Mouse (Mus musculus) erythroblast, embryonic 14.5 days (primary cell): ENCODE measurements around the gene Gm20431. TPM values are rescaled to one million over a fixed set of nuclear protein-coding genes. Genes with fewer than 3 reads are reported as not detected.
A peak's percentile ranks its signal among the peaks of the same experiment; 100 is the strongest.

Experiments used
- H3K27me3 ChIP-seq: 2 replicates; pipeline ENCODE4 v1.6.1; 2012; ENCODE audit warnings: inconsistent platforms; ENCODE audit not compliant: control insufficient read depth
- H3K36me3 ChIP-seq: 2 replicates; pipeline ENCODE4 v1.6.1; 2012; ENCODE audit warnings: mild to moderate bottlenecking, inconsistent platforms; ENCODE audit not compliant: control insufficient read depth
- H3K4me1 ChIP-seq: 2 replicates; pipeline ENCODE4 v1.6.1; 2012; ENCODE audit warnings: inconsistent platforms; ENCODE audit not compliant: control insufficient read depth
- H3K4me3 ChIP-seq: replicated peaks from 2 replicates; pipeline ENCODE3; 2012; ENCODE audit warnings: moderate library complexity, mild to moderate bottlenecking, inconsistent platforms
- H3K9me3 ChIP-seq: 2 replicates; pipeline ENCODE4 v1.6.1; 2012; ENCODE audit warnings: low read length, inconsistent platforms, mixed read lengths; ENCODE audit not compliant: control insufficient read depth
- GATA1 ChIP-seq: IDR thresholded peaks from 2 replicates; pipeline ENCODE4 v1.6.1; 2012; ENCODE audit warnings: low read length, inconsistent platforms, mixed read lengths
- TAL1 ChIP-seq: IDR thresholded peaks from 3 replicates; pipeline ENCODE4 v1.6.1; 2012; ENCODE audit warnings: low read length, inconsistent platforms, mixed read lengths
- polyA plus RNA-seq: library from polyadenylated mRNA; stranded (reverse); fragments of >175 nt; gene quantifications from 2 replicates; pipeline ENCODE4 v1.2.3, GENCODE M21; 2012

Gene Gm20431
- polyA plus RNA-seq, 1 experiment = not detected

GRCm38 (mm10) chr2:167690219-167690961, 29.1 kb upstream of the Gm20431 start:
- no peak for TF ChIP-seq TAL1
- no peak for TF ChIP-seq GATA1
- peaks cover 58% of the 10 kb centered on the region for H3K27me3 ChIP-seq

GRCm38 (mm10) chr2:167689501-167690218, 28.4 kb upstream of the Gm20431 start, which contains the start of gene Tmem189:
TSS of gene Tmem189 (minus strand) at chr2:167689822.
- Histone ChIP-seq H3K9me3 (no peaks in the 10 kb centered on the region), H3K4me1 (peaks cover 44% of the 10 kb centered on the region), H3K36me3 (peaks cover 8% of the 10 kb centered on the region), H3K27me3 (peaks cover 58% of the 10 kb centered on the region), H3K4me3 (peak within 1 kb of the TSS; percentile 75)
- TF ChIP-seq TAL1 = no peak
- TF ChIP-seq GATA1 = no peak

More at GRCm38 (mm10) chr2:167690219-167690961, 29.1 kb upstream of the Gm20431 start:
- Histone ChIP-seq H3K4me1 (peaks cover 44% of the 10 kb centered on the region), H3K9me3 (no peaks in the 10 kb centered on the region), H3K4me3 (peak overlapping the region; percentile 75), H3K36me3 (peaks cover 8% of the 10 kb centered on the region)

DNA sequence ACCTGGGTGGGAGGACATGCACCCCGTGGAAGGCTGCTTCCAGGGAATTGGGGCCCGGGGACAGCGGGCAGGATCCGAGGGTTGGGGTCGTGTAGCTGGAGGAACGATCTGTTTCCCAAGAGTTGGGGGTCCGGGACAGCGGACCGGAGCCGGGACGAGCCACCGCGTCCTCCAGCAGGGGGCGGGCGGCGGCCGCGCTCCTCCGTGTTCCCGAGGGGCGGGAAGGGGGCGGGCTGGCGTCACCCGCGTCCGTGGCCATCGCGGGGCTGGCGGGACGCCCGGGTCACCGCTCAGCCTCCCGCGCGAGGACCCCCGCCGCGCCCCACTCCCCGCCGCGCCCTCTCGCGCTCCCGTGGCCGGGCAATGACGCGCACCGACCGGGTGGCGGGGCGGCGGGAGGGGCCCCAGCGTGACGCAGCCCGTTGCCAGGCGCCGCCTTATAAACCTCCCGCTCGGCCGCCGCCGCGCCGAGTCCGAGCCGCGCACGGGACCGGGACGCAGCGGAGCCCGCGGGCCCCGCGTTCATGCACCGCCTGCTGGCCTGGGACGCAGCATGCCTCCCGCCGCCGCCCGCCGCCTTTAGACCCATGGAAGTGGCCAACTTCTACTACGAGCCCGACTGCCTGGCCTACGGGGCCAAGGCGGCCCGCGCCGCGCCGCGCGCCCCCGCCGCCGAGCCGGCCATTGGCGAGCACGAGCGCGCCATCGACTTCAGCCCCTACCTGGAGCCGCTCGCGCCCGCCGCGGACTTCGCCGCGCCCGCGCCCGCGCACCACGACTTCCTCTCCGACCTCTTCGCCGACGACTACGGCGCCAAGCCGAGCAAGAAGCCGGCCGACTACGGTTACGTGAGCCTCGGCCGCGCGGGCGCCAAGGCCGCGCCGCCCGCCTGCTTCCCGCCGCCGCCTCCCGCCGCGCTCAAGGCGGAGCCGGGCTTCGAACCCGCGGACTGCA, 27.5 kb upstream of the Gm20431 start, which contains the start of gene Cebpb:
TSS of gene Cebpb (plus strand) at position 418 of the 954 bp plus-strand sequence.
- H3K36me3 ChIP-seq = peaks cover 8% of the 10 kb centered on the region
- TF ChIP-seq TAL1 (no peak), GATA1 (no peak)
- peak within 1 kb of the TSS; percentile 75 for H3K4me3 ChIP-seq
- no peaks in the 10 kb centered on the region for H3K9me3 ChIP-seq
- peaks cover 44% of the 10 kb centered on the region for H3K4me1 ChIP-seq
- H3K27me3 ChIP-seq = peaks cover 58% of the 10 kb centered on the region

GRCm38 (mm10) chr2:167688126-167688497, 26.8 kb upstream of the Gm20431 start:
- H3K9me3 ChIP-seq = no peaks in the 10 kb centered on the region
- peaks cover 58% of the 10 kb centered on the region for H3K27me3 ChIP-seq
- peaks cover 8% of the 10 kb centered on the region for H3K36me3 ChIP-seq
- no peak for TF ChIP-seq TAL1
- H3K4me3 ChIP-seq = peak overlapping the region; percentile 75
- peaks cover 44% of the 10 kb centered on the region for H3K4me1 ChIP-seq

GRCm38 (mm10) chr2:167687651-167688101, 26.4 kb upstream of the Gm20431 start:
- H3K4me3 ChIP-seq = peak overlapping the region; percentile 75
- peaks cover 8% of the 10 kb centered on the region for H3K36me3 ChIP-seq
- H3K9me3 ChIP-seq = no peaks in the 10 kb centered on the region
- peaks cover 44% of the 10 kb centered on the region for H3K4me1 ChIP-seq
- H3K27me3 ChIP-seq = peaks cover 58% of the 10 kb centered on the region
- no peak for TF ChIP-seq GATA1
- TF ChIP-seq TAL1 = no peak

- no peak for TF ChIP-seq GATA1
- no peak for TF ChIP-seq TAL1
- peaks cover 8% of the 10 kb centered on the region for H3K36me3 ChIP-seq
- no peaks in the 10 kb centered on the region for H3K9me3 ChIP-seq
- H3K4me3 ChIP-seq = no peak overlapping the region
- H3K27me3 ChIP-seq = peaks cover 57% of the 10 kb centered on the region
- peaks cover 43% of the 10 kb centered on the region for H3K4me1 ChIP-seq
These were observed 25.9 kb upstream of the Gm20431 start for GRCm38 (mm10) chr2:167687250-167687586.

DNA sequence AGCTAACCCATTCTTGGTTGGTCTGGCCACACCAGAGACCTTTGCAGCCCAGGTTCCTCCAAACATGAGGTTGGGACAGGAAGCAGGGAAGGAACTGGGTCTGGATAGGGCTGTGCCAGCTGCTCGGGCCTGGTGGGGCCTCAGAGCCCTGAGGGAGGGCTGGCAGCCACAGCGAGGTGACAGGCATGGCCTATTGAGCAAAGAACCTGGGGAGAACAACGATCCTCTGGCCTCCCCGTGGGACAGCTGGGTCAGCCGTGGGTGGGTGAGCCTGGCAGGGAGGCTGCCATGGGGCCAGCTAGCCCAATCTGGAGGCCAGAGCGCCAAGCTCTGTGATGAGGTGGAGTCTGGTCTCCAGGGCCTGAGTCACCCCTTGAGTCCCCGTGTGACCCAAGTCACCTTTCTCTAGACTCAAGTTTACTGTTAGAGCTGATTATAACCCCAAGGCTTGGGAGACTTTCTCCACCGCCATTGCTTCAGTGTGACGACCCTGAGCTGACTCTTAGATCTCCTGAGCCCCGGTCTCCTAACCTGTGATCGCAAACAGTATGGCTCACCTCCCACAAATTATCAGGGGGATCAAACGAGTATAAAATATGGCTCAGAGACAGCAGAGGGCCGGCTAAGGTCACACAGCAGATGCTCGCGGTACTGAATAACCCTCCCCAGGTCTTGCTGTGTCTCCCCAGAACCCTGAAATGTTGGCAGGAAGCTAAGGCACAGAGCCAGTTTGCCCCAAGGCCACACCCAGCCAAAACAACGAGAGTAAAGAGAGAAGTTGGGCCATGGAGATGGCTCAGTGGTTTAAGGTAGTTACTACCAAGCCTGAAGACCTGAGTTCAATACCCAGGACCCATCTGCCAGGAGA, 25.3 kb upstream of the Gm20431 start:
- H3K4me1 ChIP-seq = peaks cover 40% of the 10 kb centered on the region

GRCm38 (mm10) chr2:167685865-167686264, 24.6 kb upstream of the Gm20431 start:
- H3K4me1 ChIP-seq = peaks cover 35% of the 10 kb centered on the region
- peaks cover 44% of the 10 kb centered on the region for H3K27me3 ChIP-seq
- no peaks in the 10 kb centered on the region for H3K9me3 ChIP-seq
- TF ChIP-seq TAL1 (no peak), GATA1 (no peak)
- no peaks in the 10 kb centered on the region for H3K36me3 ChIP-seq
- no peak overlapping the region for H3K4me3 ChIP-seq

More for the DNA sequence above, 25.3 kb upstream of the Gm20431 start:
- Histone ChIP-seq H3K27me3 (peaks cover 51% of the 10 kb centered on the region), H3K9me3 (no peaks in the 10 kb centered on the region), H3K4me3 (no peak overlapping the region), H3K36me3 (peaks cover 4% of the 10 kb centered on the region)
- TF ChIP-seq TAL1 (no peak), GATA1 (no peak)
